Mouse (Mus musculus): Measurements from ENCODE around the gene Ppp3r1.
A peak's percentile ranks its signal among the peaks of the same experiment; 100 is the strongest.

Ppp3r1 gene

DNA sequence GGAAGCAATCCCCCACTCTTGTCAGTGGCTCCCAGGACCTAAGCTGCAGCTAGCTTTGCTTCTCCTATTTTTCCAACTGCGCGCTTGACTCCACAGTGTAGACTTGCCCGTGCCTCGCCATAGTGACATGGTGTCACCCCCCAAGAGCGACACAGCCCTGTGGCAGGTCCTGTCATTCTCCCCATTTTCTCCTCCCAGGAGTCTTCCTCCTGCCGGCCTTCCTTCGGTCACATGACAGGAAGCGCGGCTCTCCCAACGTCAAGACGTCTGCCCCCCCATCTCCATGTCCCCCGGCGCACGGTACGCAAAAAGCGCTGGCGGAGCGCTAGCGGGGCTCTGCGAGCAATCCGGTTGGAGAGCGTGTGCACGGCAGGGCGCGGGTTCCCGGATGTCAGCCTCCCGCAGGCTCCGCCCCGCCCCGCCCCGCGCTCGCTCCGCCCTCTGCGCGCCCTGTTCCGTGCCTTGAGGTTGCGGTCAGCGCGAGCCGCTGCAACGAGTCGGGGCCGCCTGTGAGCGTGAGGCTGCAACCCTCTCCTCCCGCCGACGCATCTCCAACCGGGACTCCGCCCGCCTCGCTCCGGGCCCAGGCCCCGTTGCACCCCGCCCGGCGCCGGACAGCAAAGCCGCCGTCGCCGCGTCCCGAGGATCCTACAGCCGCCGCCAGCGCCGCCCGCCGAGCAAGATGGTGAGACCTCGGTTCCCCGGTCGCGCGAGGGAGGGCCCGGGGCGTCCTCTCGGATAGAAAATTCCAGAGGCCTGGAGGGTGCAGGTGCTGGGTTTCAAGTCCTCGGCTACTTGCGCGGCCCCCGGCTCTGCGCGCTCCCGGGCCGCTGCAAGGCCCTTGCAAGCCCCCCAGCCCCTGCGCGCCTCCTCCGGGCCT is at the start of gene Ppp3r1:
TSS of gene Ppp3r1 (plus strand) at position 406 of the 880 bp plus-strand sequence.
- peak; percentile 89 for DNase-seq (ENCODE audit: low spot score)

DNA sequence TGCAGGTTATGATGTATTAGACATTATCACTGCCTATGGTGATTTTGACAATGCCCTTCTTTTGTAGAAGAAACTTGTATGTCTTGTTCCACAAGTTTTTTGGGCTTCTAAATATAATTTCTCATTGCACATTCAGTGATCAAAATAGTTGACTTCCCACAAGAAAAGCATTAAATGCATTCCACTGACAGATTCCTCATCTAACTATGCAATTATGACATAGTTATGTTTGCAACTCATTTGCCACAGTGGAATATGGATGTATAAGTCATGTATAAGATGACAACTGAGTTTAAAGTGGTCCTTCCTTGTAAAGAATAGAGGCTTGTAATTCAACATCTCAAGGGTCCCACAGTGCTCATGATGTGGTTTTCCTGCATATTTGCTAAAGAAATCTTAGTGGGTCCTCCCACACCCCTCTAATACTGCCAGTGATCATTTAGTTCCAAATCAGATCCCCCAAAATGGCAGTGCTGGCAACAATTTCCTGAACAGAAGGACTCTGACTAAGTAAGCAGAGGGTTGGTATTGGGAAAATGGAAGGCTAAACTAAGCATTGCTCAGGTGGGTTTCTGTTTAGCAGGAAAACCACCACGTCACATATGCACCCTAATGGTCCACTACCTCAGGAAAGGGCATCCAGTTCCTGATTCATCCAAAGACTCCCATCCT is 46.5 kb upstream of the Ppp3r1 start:
- no peak for DNase-seq (ENCODE audit: low spot score)

DNA sequence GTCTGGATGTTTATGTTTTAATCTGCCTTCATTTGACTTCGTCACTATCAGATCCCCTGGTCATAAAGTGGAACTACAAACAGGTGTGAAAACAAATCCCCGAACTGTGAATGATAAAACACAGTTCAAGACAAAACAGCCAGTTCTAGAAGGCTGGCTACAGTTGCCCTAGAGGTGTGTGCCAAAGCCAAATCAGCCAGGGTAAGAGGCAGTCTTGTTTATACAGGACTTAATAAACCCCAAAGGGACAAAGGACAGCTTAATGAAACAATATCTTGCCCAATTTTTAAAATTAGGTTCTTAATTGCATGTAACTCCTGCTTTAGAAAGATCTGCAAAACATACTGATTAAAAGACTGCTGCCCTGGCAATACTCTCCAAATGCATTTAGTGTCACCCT is 32.6 kb upstream of the Ppp3r1 start:
- DNase-seq (ENCODE audit: low spot score) = no peak

DNA sequence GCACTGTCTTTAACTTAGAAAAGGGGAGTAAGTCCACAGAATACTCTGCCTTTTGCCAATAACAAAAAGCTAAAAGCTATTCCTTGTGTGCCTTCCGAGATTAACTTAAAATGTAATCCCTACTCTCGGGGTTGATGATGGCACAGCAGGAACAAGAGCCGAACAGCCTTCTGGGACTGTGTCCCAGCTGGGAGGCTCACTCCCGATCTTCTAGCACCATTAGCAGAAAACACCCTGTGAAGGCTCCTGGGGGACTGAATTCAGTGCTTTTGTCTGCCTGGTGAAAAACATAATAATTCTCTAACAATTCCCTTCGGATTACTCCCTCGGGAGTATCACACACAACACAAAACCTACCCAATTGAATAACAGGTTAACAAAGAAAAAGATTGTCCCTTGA is 23.4 kb upstream of the Ppp3r1 start:
- no peak for DNase-seq (ENCODE audit: low spot score)

DNA sequence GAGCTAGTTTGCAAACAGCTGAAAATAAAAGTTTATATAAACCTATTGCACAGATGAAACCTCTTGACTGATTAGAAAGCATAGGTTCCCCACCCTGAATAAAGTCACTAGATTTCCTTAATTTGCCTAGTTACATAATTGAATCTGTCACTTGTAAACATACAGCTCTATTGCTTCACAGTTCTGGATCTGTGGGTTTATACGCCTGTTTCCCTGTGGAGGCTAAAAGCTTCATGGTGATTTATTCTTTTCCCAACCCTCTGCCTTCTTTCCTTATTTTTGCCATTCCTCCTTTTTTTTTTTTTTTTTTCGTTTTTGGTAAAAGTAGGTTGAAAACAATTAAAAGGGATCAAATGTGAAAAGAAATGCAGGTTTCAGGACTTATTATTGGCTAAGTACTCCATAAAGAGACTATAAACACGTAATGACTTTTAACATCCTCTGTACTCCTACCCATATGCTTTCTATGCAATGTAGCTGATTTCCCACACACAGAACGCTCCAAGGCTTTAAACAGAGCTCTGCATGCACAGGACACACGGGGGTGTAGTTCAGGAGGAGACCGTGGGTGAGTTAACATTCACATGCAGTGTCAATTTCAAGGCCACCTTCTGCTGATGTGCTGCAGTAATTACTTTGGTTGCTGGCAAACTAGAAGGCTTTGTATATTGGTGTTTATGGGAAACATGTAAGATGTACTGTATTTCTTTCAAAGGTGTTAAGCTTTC is 20.6 kb upstream of the Ppp3r1 start:
- no peak for DNase-seq (ENCODE audit: low spot score)

DNA sequence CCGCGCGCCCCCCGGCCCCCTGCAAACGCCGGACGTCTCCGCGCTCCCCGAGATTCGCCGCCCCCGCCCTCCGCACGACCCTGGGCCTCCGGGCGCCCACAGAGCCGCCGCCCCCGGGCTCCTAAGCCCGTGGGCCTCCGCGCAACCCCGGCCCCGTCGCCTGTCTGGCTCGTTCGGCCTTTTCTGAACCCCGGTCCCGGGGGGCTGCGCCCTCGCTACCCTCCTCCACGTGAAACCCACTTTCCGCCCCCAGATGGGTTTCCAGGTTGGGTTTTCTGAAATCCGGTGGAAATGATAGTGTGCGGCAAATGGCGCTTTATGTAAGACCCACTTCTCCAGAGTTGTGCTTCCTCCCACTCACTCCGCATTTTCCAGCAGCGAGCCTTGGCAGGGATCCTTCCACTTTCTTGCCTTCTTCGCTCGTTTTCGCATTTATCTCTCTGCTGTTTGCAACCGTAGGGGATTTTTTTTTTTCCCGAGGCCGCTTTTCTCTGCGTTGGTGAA is 727 bp downstream of the Ppp3r1 start:
- no peak for DNase-seq (ENCODE audit: low spot score)

DNA sequence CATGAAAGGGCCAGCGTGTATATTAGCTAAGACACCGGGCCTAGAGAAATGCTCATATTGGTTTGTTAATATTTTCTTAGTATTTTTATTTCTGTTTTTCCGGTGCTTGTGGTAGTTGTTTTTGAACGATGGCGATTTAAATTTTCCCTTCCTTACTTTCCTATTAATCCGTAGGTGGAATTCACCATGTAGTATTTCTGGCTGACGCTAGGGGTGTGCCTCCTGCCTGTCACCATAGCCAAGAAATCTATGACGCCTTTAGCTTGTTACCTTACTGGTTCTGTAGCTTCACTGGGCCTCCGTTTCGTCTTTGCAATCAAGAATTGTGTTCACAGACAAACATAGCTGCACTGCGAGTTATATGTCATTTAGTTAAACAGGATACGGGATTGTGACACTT is 1.2 kb downstream of the Ppp3r1 start:
- no peak for DNase-seq (ENCODE audit: low spot score)

DNA sequence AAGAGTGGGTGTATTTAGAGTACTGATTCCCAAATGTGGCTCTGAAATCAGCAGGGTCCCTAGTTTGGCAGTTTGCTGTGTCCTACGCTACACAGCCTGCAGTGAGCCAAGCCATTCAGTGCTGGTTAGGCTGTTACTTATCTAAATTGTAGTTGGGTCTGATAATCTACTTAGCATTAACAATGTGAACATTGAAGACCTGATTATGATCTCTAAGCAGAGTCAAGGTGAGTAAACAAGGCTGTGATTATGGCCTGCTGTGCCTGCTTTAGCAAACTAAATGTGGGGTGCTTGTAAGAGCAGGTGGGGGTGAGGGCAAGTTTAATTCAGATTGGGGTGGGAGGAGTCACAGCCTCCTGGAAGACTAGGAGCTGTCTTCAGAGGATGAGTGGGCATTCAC is 4.9 kb downstream of the Ppp3r1 start:
- no peak for DNase-seq (ENCODE audit: low spot score)

DNA sequence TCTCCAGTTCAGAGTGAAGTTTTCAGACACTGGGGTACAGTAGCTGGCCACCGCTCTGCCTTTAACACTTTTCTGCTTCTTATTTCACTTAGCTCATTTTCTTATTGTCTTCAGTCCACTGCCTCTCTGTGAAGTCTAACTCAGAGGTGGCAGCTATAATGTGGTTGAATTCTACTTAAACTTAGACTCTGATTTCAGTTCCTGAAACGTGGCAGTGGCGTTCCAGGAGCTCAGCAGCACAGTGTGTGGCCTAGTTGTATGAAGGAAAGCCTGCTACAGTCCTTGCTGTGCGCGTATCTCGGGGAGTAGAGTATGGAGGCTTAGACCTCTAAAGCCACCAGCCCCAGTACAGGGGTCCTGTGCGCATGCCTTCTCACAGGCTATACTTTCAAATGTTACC is 7.6 kb downstream of the Ppp3r1 start:
- no peak for DNase-seq (ENCODE audit: low spot score)

DNA sequence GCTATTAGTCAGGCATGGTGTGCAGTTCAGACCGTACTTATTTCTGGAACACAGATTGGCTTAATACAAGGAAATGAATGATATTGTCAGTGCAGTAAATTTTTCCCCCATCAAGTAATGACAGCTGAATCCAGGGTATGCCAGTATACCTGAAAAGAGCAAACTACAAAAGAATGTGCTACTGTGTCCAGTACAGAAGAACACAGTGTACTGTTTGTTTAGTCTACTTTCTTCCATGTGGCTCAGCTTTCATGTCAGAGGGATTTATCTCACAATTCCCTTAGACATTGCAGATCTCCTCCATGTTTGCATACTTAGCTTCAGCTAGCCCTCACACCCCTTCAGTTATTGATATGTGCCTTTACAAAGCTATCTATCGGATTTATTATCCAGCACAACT is 10.2 kb downstream of the Ppp3r1 start:
- DNase-seq (ENCODE audit: low spot score) = no peak

DNA sequence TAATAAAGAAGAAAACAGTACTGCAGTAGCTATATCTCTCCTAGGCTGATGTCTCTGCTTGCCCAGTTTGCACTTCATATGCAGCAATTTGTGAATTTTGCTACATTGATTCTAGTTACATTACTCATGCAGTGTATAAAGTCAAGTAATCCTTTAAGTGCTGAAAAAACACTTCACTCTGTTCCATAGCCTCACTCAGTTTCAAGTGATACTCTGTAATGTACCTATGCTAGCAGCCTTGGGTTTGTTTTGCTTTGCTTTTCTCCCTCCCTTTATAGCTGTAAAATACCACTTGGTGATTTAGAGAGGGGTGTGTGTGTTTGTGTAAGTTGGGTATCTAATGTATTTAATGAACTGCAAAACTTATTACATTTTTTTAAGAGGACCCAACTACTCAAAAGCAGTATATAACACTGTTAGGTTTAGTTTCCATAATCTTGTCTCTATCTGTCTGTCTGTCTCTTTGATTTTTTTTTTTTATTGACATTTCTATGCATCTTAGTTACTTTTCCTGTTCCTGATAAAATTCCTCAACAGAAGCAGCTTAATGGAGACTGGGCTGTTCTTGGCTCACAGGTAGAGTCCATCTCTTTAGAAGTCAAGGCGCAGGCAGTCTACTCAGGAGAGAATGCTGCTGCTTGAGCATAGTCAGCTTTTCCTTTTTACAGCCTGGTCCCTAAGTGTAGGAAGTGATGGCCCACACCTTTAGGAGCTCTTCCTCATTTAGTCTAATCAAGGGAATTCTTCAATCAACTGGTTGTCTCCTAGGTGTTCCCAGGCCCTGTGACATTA is 12.1 kb downstream of the Ppp3r1 start:
- no peak for DNase-seq (ENCODE audit: low spot score)

DNA sequence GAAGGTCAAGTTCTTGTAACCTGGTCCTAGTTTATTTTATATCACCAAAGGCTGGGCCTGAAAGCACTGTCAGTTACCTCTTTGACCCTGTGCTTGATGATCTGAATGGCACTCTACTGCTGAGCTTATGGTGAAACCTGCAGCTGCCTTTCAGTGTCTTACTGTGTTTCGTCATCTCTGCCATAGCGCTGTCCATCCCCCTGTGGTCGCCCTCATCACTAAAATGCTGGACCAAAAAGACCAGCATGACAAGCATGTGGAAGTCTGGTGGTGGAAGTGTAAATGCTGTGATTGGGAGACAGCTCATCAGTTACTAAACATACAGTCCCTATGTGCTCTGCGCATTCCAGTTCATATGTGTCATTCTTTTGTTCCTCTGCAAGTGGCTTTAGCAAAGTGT is 13.2 kb downstream of the Ppp3r1 start:
- no peak for DNase-seq (ENCODE audit: low spot score)

DNA sequence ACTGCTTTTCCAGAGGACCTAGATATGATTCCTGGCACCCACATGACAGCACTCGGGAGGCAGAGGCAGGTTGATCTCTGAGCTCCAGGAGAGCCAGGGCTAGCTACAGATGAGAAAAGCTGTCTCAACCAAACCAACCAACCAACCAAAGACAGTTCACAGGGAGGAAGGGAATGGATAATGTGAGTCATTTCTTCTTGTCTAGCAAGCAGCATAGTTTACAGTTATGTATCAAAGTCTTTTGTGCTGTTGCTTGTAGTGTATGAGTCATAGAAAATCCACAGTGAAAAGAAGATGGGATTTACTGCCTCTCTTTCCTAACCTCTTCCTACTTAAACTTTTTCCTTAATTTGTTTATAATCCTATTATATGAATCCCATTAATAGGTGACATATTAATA is 17.6 kb downstream of the Ppp3r1 start:
- DNase-seq (ENCODE audit: low spot score) = no peak

DNA sequence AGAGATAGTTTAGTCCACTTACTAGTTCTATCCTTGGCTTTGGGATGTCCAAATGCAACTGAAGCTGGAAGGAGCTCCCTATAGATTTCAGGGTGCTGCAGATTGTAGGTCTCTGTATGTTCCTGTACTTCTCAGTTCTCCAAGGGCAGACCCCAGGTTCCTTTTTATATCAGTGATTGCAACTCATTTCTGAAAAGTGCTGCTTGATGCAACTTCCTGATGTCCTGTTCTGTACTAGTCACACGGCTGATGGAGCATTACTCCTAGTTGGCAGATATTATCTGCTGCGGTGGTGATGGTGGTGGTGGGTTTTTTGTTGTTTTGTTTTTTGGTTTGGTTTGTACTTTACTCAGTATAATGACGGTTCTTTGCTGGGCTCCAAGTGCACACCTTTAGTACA is 21.7 kb downstream of the Ppp3r1 start:
- DNase-seq (ENCODE audit: low spot score) = no peak

DNA sequence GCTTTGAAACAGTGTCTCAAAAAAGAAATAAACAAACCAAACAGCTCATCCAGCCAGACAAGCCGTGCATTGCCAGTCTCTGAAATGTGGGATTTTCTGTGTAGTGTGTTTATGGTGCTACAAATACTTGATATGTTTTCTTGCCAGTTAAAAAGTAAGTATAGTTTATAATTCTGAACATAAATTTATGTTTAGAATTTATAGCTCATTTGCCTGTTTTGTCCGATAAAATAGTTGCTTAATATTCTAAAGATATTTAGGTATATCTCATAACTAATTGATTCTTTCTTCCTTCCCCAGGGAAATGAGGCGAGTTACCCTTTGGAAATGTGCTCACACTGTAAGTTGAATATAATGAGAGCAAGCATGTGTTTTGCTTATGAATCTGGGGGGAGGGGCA is 22.7 kb downstream of the Ppp3r1 start, which contains the start of gene Wdr92:
TSS of gene Wdr92 (plus strand) at position 301 of the 400 bp plus-strand sequence.
- DNase-seq (ENCODE audit: low spot score) = no peak

DNA sequence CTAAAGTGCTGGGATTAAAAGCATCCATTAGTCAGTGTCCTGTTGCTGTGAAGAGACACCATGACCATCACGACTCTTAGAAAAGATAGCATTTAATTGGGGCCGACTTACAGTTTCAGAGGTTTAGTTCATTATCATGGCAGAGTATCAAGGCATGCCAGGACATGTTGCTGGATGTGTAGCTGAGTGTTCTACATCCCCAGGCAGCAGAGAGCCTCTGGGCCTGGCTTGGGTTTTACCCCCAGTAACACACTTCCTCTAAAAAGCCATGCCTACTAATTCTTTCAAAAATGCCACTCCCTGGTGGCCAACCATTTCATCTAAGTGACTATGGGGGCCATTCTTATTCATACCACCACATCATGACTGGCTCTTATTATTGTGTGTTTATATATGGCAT is 24.1 kb downstream of the Ppp3r1 start:
- no peak for DNase-seq (ENCODE audit: low spot score)

DNA sequence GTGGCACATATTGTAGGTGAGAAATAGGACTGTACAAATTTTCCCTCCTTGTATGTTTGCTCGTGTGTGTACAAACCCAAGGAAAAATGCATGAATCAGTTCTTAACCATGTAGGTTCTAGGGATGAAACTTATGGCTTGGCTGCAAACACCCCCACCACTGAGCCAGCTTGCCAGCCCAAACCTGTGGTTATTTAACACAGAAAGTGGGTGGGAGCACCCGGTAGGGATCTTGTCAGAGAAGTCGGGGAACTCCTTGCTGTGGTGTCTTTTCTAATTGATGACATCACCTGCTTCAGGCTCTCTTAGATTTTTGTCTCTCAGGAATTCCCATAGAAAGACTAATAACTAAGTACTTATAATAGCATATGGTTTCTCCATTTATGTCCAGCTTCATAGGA is 28.6 kb downstream of the Ppp3r1 start:
- no peak for DNase-seq (ENCODE audit: low spot score)

DNA sequence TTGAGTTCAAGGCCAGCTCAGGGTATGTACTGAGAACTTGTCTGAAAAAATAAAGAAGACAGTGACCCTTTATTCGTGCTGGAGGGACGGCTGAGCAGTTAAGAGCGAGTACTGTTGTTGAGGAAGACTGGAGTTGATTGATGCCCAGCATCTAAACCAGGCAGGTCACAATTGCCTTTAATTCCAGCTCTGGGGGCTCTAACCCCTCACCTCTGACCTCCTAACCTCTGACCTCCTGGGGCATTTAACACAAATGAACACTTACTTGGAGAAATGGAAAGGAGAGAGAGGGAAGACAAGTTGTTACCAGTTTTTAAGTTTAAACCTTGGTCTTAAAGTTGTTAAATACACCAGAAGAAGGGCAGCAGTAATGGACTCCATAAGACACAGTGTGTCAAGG is 29.7 kb downstream of the Ppp3r1 start:
- no peak for DNase-seq (ENCODE audit: low spot score)

DNA sequence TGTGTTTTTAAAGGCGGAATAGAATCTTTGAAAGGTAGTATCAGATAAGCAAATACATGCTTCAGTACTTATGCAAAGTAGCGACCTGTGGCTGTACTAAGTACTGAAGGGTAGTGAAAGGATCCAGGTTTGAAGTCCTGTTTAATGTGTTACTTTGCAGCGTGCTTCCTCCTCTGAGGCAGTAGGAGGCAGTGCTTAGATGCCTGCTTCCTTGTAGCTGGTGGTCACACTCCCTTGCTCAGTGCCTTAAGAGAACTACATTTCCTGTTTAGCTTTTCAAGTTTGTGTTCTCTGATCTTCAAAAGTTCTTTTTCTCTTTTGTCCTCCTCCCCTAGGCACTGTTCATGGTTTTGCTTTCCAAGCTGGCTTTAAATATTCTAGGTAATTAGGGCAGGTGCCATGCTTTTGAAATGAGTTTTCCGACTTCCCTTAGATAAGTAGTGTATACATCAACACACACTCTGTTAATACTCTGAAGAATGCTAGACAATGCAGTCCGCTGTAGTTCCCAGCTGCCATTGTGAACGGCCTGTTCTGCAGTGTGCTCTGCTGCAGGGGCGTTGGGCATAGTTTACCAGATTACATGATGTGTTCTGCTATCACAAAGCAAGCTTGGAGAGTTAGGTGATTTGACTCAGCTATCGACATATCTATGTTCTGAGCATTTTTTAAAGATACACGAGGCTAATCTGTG is 33.2 kb downstream of the Ppp3r1 start:
- DNase-seq (ENCODE audit: low spot score) = no peak

DNA sequence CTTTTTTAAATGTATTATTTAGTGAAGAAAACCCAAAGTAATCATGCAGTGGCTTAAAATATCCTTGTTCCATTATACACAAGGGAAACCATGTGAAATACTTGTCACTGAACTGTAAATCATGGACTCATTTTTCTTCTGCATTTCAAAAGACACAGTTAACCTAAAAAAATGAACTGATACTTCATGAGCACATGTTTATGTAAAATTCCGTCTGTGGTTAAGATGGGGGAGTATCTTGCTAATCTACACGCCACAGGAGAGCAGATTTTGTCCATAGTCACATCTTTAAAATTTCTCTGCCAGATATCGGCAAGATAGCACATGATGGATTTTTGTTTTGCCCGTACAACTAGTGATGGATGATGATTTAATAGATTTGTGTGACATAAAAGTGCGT is 40.1 kb downstream of the Ppp3r1 start:
- no peak for DNase-seq (ENCODE audit: low spot score)

DNA sequence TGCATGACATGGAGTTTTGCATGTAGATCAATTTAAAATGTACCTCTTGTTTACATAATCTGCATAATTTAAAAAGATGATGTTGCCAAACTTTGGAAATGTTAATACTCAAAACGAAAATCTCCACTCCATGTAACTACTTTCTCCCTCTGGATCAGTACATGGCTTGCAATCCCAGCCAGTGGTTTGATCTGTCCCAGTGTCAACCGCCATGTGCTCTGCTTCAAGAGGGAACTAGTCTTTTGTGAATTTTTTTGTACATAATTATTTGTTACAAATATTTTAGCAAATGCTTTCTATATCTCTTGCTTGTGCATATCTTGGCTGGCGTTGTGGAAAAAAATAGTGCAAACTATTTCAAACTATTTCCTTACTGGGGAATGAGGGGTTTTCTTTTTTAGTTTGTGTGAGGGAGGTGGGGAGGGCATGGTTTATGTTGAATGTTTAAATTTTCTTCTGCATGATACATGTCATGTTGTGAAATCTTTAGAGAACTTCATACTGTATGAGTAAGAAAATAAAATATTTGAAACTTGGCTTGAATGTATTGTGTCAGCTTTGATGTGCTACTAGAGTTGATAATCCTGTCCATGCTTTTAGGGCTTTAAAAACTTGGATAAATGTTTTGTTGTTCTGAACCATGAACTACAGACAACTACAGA is 40.9 kb downstream of the Ppp3r1 start:
- DNase-seq (ENCODE audit: low spot score) = no peak

All from urinary bladder, postnatal 10 days (tissue).